ENCODE assay signal across 12 mouse cellular contexts in the genomic region with DNA sequence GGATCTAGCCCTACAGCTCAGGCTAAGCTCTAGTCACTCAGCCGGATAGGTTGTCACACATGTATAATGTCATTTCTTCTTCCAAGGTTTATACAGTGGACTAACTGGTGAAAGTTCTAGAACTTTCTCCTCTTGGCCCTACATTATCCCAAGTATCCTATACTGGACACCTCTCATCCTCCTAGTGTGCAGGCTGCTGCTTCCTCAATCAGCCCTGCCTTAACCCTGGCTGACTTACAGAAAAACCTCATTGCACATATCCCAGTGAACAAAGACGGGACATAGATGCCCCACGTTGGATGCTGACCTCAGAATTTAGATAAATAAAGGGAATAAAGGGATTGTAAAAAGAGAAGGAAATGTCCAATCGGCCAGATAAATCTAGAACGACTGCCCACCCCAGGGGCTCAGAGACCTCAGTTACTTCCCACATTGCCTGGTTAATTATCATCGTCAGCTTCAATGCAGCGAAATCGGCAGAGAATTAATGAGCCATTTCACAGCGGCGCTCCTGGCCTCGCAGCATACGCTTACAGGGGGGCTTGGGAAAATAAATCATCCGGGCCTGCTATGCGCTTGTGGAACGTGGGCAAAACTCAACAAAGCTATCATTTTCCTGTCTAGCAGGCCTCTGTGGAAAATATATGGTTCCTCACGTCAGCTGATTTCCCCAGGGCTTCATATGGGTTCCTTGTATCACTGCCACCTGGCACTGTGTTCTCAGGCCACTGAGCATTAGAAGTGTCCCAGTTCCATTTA.
DNase-seq lines count a peak whose midpoint lies in the region; ATAC-seq lines count a peak whose summit lies in the region.
"Had no signal": no experiment of that assay in that cellular context is flagged by ENCODE, and none has a peak within 500 bp of the region (broad histone marks: within the 10 kb centered on the region; RNA-seq: fewer than 3 reads in every experiment).

No protein-coding gene starts in this region.

- no peaks in the 10 kb centered on the region for H3K27me3 ChIP-seq in kidney, embryonic 16.5 days (ENCODE audit: insufficient read depth, low read length)
- H3K27me3 ChIP-seq in forebrain, embryonic 12.5 days, result no peaks in the 10 kb centered on the region
- no peaks in the 10 kb centered on the region for H3K27me3 ChIP-seq in limb, embryonic 12.5 days
- no peaks in the 10 kb centered on the region for H3K27me3 ChIP-seq in neural tube, embryonic 15.5 days (replicated peaks)
- H3K27me3 ChIP-seq: embryonic facial prominence, embryonic 12.5 days; liver, embryonic 15.5 days had no signal

- no peaks in the 10 kb centered on the region for H3K36me3 ChIP-seq in kidney, embryonic 16.5 days (ENCODE audit: insufficient read depth, low read length)
- no peaks in the 10 kb centered on the region for H3K36me3 ChIP-seq in forebrain, embryonic 12.5 days (replicated peaks)
- no peaks in the 10 kb centered on the region for H3K36me3 ChIP-seq in limb, embryonic 12.5 days
- H3K36me3 ChIP-seq in neural tube, embryonic 15.5 days, result no peaks in the 10 kb centered on the region
- H3K36me3 ChIP-seq: embryonic facial prominence, embryonic 12.5 days; liver, embryonic 15.5 days had no signal

- peaks cover 16% of the 10 kb centered on the region for H3K4me1 ChIP-seq in kidney, embryonic 16.5 days (ENCODE audit: insufficient read depth, low read length)
- peaks cover 16% of the 10 kb centered on the region for H3K4me1 ChIP-seq in forebrain, embryonic 12.5 days
- H3K4me1 ChIP-seq in limb, embryonic 12.5 days (replicated peaks), result peaks cover 10% of the 10 kb centered on the region
- H3K4me1 ChIP-seq in neural tube, embryonic 15.5 days, result peaks cover 18% of the 10 kb centered on the region
- H3K4me1 ChIP-seq: embryonic facial prominence, embryonic 12.5 days; liver, embryonic 15.5 days had no signal

- peak overlapping the region; percentile 71 for H3K27ac ChIP-seq in kidney, embryonic 16.5 days (ENCODE audit: low read length)
- peak overlapping the region; percentile 80 for H3K27ac ChIP-seq in forebrain, embryonic 12.5 days
- no peak overlapping the region for H3K27ac ChIP-seq in limb, embryonic 12.5 days
- peak overlapping the region; percentile 60 for H3K27ac ChIP-seq in neural tube, embryonic 15.5 days (replicated peaks)
- H3K27ac ChIP-seq: embryonic facial prominence, embryonic 12.5 days; liver, embryonic 15.5 days had no signal

- DNase-seq in kidney, adult 8-10 months, result no peak
- DNase-seq in frontal cortex, postnatal 25 days (ENCODE audit: low spot score in 2 of 2), result no peak
- DNase-seq in frontal cortex, adult 2 months (ENCODE audit: extremely low spot score in 1 of 2, low spot score in 1 of 2), result no peak
- no peak for DNase-seq in lung, postnatal 14 days
- DNase-seq: kidney, postnatal 14 days had no signal

- peaks cover 4% of the 10 kb centered on the region; the same call in 1 of the 2 replicates for H3K9me3 ChIP-seq in kidney, embryonic 16.5 days (ENCODE audit: low read length)
- peaks cover 7% of the 10 kb centered on the region; the same call in 1 of the 2 replicates for H3K9me3 ChIP-seq in forebrain, embryonic 12.5 days
- peaks cover 8% of the 10 kb centered on the region; the same call in 1 of the 2 replicates for H3K9me3 ChIP-seq in limb, embryonic 12.5 days
- no peaks in the 10 kb centered on the region for H3K9me3 ChIP-seq in neural tube, embryonic 15.5 days (replicated peaks)
- H3K9me3 ChIP-seq: embryonic facial prominence, embryonic 12.5 days; liver, embryonic 15.5 days had no signal

- H3K9ac ChIP-seq in kidney, embryonic 16.5 days (replicated peaks; ENCODE audit: low read length), result no peak overlapping the region
- H3K9ac ChIP-seq in forebrain, embryonic 12.5 days, result no peak overlapping the region
- 0 out of 2 replicates have a peak overlapping the region, but pooled peaks have one; percentile 37 for H3K9ac ChIP-seq in limb, embryonic 12.5 days (replicated peaks)
- H3K9ac ChIP-seq in neural tube, embryonic 15.5 days (replicated peaks), result no peak overlapping the region
- H3K9ac ChIP-seq: embryonic facial prominence, embryonic 12.5 days; liver, embryonic 15.5 days had no signal

- ATAC-seq in kidney, embryonic 16.5 days (ENCODE audit: low FRiP score, low TSS enrichment), result peak; percentile 85
- peak; percentile 80 for ATAC-seq in forebrain, embryonic 12.5 days (ENCODE audit: low FRiP score)
- ATAC-seq in limb, embryonic 12.5 days (ENCODE audit: insufficient number of reproducible peaks, insufficient read depth, low FRiP score, low TSS enrichment, low read depth), result no peak
- peak; percentile 87 for ATAC-seq in neural tube, embryonic 15.5 days (ENCODE audit: low FRiP score)
- ATAC-seq: CD4-positive, CD25-positive, alpha-beta regulatory T cell, adult 4 months had no signal

- 12% methylated on average over 16 of the region's 16 CpGs for WGBS in kidney, embryonic 16.5 days
- WGBS in forebrain, embryonic 12.5 days, result 33% methylated on average over 16 of the region's 16 CpGs
- 28% methylated on average over 16 of the region's 16 CpGs for WGBS in limb, embryonic 12.5 days
- WGBS in neural tube, embryonic 15.5 days, result 7% methylated on average over 16 of the region's 16 CpGs

- no peak overlapping the region for H3K4me3 ChIP-seq in kidney, embryonic 16.5 days (ENCODE audit: low read length)
- H3K4me3 ChIP-seq in forebrain, embryonic 12.5 days (replicated peaks), result no peak overlapping the region
- no peak overlapping the region for H3K4me3 ChIP-seq in limb, embryonic 12.5 days (replicated peaks)
- H3K4me3 ChIP-seq in neural tube, embryonic 15.5 days (replicated peaks), result no peak overlapping the region
- H3K4me3 ChIP-seq: embryonic facial prominence, embryonic 12.5 days; liver, embryonic 15.5 days had no signal

- H3K4me2 ChIP-seq in kidney, embryonic 16.5 days (replicated peaks; ENCODE audit: low read depth, low read length), result peak overlapping the region; percentile 26
- H3K4me2 ChIP-seq in forebrain, embryonic 12.5 days, result peak overlapping the region; percentile 13; the same call in 1 of the 2 replicates
- peak overlapping the region; percentile 31 for H3K4me2 ChIP-seq in limb, embryonic 12.5 days
- H3K4me2 ChIP-seq in neural tube, embryonic 15.5 days, result peak overlapping the region; percentile 38
- H3K4me2 ChIP-seq: embryonic facial prominence, embryonic 12.5 days; liver, embryonic 15.5 days had no signal
